Mouse (Mus musculus): ENCODE data around the gene Catsperg1.

GRCm38 (mm10) chr7:29212199-29212765 lies 1.6 kb downstream of the Catsperg1 start:
- TF ChIP-seq POLR2A (IDR thresholded peaks at IDR 0.05; ENCODE audit: control insufficient read depth, low read depth, low read length) (no peak; the same call in 1 of the 2 replicates), CTCF (IDR thresholded peaks at IDR 0.05; ENCODE audit: control insufficient read depth, insufficient read depth, insufficient replicate concordance, low read depth, low read length) (no peak)
